Mouse (Mus musculus) mesoderm, embryonic 11.5 days (tissue): ENCODE measurements around the gene Maml3.
A peak's percentile ranks its signal among the peaks of the same experiment; 100 is the strongest.

Experiments
- DNase-seq: peaks from one replicate; pipeline ENCODE4 v3.0.0-alpha.2; 2012; ENCODE audit warnings: low read depth, low spot score

Maml3 gene

GRCm38 (mm10) chr3:52104636-52105151 lies at the start of gene Maml3:
TSS of gene Maml3 (minus strand) at chr3:52105076.
- peak; percentile 97 for DNase-seq

GRCm38 (mm10) chr3:52151155-52151554 lies 46.3 kb upstream of the Maml3 start:
- DNase-seq: no peak

GRCm38 (mm10) chr3:52148301-52148700 lies 43.4 kb upstream of the Maml3 start:
- no peak for DNase-seq

- no peak for DNase-seq
Observed at GRCm38 (mm10) chr3:52144776-52145460, 40.0 kb upstream of the Maml3 start.

- DNase-seq: no peak
Observed at GRCm38 (mm10) chr3:52143017-52143416, 38.1 kb upstream of the Maml3 start.

GRCm38 (mm10) chr3:52140162-52140561 lies 35.3 kb upstream of the Maml3 start:
- DNase-seq: no peak

GRCm38 (mm10) chr3:52125421-52125820 lies 20.5 kb upstream of the Maml3 start:
- no peak for DNase-seq

- no peak for DNase-seq
Observed at GRCm38 (mm10) chr3:52120858-52121257, 16.0 kb upstream of the Maml3 start.

GRCm38 (mm10) chr3:52119216-52119615 lies 14.3 kb upstream of the Maml3 start:
- no peak for DNase-seq

GRCm38 (mm10) chr3:52115421-52115820 lies 10.5 kb upstream of the Maml3 start:
- DNase-seq: no peak

- no peak for DNase-seq
Observed at GRCm38 (mm10) chr3:52108027-52108426, 3.2 kb upstream of the Maml3 start.

- DNase-seq: no peak
Observed at GRCm38 (mm10) chr3:52105156-52105555, 280 bp upstream of the Maml3 start.

GRCm38 (mm10) chr3:52104208-52104607 lies 668 bp downstream of the Maml3 start:
- DNase-seq: no peak

GRCm38 (mm10) chr3:52103531-52104181 lies 1.2 kb downstream of the Maml3 start:
- peak; percentile 27 for DNase-seq

GRCm38 (mm10) chr3:52102601-52103530 lies 2.0 kb downstream of the Maml3 start:
- peak; percentile 95 for DNase-seq

- DNase-seq: peak; percentile 96
Observed at GRCm38 (mm10) chr3:52101977-52102600, 2.8 kb downstream of the Maml3 start.

GRCm38 (mm10) chr3:52101401-52101976 lies 3.4 kb downstream of the Maml3 start:
- DNase-seq: no peak

- no peak for DNase-seq
Observed at GRCm38 (mm10) chr3:52100926-52101325, 4.0 kb downstream of the Maml3 start.

GRCm38 (mm10) chr3:52100306-52100705 lies 4.6 kb downstream of the Maml3 start:
- DNase-seq: no peak

- no peak for DNase-seq
Observed at GRCm38 (mm10) chr3:52099286-52099685, 5.6 kb downstream of the Maml3 start.

GRCm38 (mm10) chr3:52091261-52091797 lies 13.5 kb downstream of the Maml3 start:
- DNase-seq: no peak
